Mouse (Mus musculus) fibroblast of lung, adult 2 months (primary cell): ENCODE results near the gene Smpd1.

Experiments used
- DNase-seq: peaks from one replicate; pipeline ENCODE4 v3.0.0-alpha.2; 2011; ENCODE audit warnings: low read depth

The Smpd1 gene

GRCm38 (mm10) chr7:105554212-105554942 lies at the start of gene Smpd1:
Gene Smpd1 (plus strand): TSS chr7:105554360.
- peak; percentile 77 for DNase-seq

- DNase-seq: no peak
Observed at GRCm38 (mm10) chr7:105507257-105507656, 46.9 kb upstream of the Smpd1 start.

GRCm38 (mm10) chr7:105510143-105510542 lies 44.0 kb upstream of the Smpd1 start:
- no peak for DNase-seq

- no peak for DNase-seq
Observed at GRCm38 (mm10) chr7:105513845-105514291, 40.3 kb upstream of the Smpd1 start.

GRCm38 (mm10) chr7:105514561-105514960 lies 39.6 kb upstream of the Smpd1 start:
- no peak for DNase-seq

GRCm38 (mm10) chr7:105515178-105515577 lies 39.0 kb upstream of the Smpd1 start:
- DNase-seq: no peak

- no peak for DNase-seq
Observed at GRCm38 (mm10) chr7:105516669-105517360, 37.3 kb upstream of the Smpd1 start.

GRCm38 (mm10) chr7:105519336-105519735 lies 34.8 kb upstream of the Smpd1 start:
- no peak for DNase-seq

GRCm38 (mm10) chr7:105519771-105520170 lies 34.4 kb upstream of the Smpd1 start:
- DNase-seq: no peak

- DNase-seq: no peak
Observed at GRCm38 (mm10) chr7:105520201-105520600, 34.0 kb upstream of the Smpd1 start.

GRCm38 (mm10) chr7:105524222-105524621 lies 29.9 kb upstream of the Smpd1 start:
- no peak for DNase-seq

- DNase-seq: no peak
Observed at GRCm38 (mm10) chr7:105527306-105527937, 26.7 kb upstream of the Smpd1 start.

GRCm38 (mm10) chr7:105528094-105528493 lies 26.1 kb upstream of the Smpd1 start:
- no peak for DNase-seq

- DNase-seq: no peak
Observed at GRCm38 (mm10) chr7:105534162-105534561, 20.0 kb upstream of the Smpd1 start.

GRCm38 (mm10) chr7:105545986-105546385 lies 8.2 kb upstream of the Smpd1 start:
- DNase-seq: no peak

GRCm38 (mm10) chr7:105547970-105548369 lies 6.2 kb upstream of the Smpd1 start:
- no peak for DNase-seq

GRCm38 (mm10) chr7:105549035-105549434 lies 5.1 kb upstream of the Smpd1 start:
- peak; percentile 69 for DNase-seq

GRCm38 (mm10) chr7:105553456-105554211 lies 526 bp upstream of the Smpd1 start:
- DNase-seq: no peak

GRCm38 (mm10) chr7:105555571-105555970 lies 1.4 kb downstream of the Smpd1 start:
- DNase-seq: no peak

- no peak for DNase-seq
Observed at GRCm38 (mm10) chr7:105556406-105556805, 2.2 kb downstream of the Smpd1 start.

- no peak for DNase-seq
Observed at GRCm38 (mm10) chr7:105557671-105558070, 3.5 kb downstream of the Smpd1 start.

GRCm38 (mm10) chr7:105559016-105559415 lies 4.9 kb downstream of the Smpd1 start:
- no peak for DNase-seq
